Mouse (Mus musculus) forebrain, embryonic 15.5 days (tissue): ENCODE results near the gene Rnf145. TPM values are rescaled to one million over a fixed set of nuclear protein-coding genes. Genes with fewer than 3 reads are reported as not detected.

ENCODE experiments used
- ATAC-seq: fragments of 200-750 bp; cut with Nextera tagmentation; replicated peaks from 2 replicates; pipeline ENCODE4 v1.8.0; 2017; ENCODE audit warnings: mild to moderate bottlenecking, moderate TSS enrichment, moderate library complexity
- H3K27ac ChIP-seq: fragments of 300-500 bp; sonication (generic); replicated peaks from 2 replicates; pipeline ENCODE4 v1.5.1; 2015; ENCODE audit warnings: mild to moderate bottlenecking, inconsistent platforms
- H3K27me3 ChIP-seq: fragments of 300-500 bp; sonication (generic); 2 replicates; pipeline ENCODE4 v1.6.1; 2015; ENCODE audit warnings: inconsistent platforms
- H3K36me3 ChIP-seq: fragments of 300-500 bp; sonication (generic); 2 replicates; pipeline ENCODE4 v1.6.1; 2015; ENCODE audit warnings: mild to moderate bottlenecking, inconsistent platforms
- H3K4me1 ChIP-seq: fragments of 300-500 bp; sonication (generic); 2 replicates; pipeline ENCODE4 v1.6.1; 2015; ENCODE audit warnings: inconsistent platforms
- H3K4me2 ChIP-seq: fragments of 300-500 bp; sonication (generic); replicated peaks from 2 replicates; pipeline ENCODE4 v1.6.1; 2015; ENCODE audit warnings: mild to moderate bottlenecking, inconsistent platforms
- H3K4me3 ChIP-seq: fragments of 300-500 bp; sonication (generic); 2 replicates; pipeline ENCODE4 v1.5.1; 2015; ENCODE audit warnings: mild to moderate bottlenecking, inconsistent platforms
- H3K9ac ChIP-seq: fragments of 300-500 bp; sonication (generic); replicated peaks from 2 replicates; pipeline ENCODE4 v1.6.1; 2015; ENCODE audit warnings: mild to moderate bottlenecking, inconsistent platforms
- H3K9me3 ChIP-seq: fragments of 300-500 bp; sonication (generic); 2 replicates; pipeline ENCODE4 v1.6.1; 2016; ENCODE audit warnings: inconsistent platforms
- WGBS: fragments of 180-500 bp; shearing (Covaris S2); methylation state at CpG from one replicate; pipeline ENCODE4 v1.1.7; 2015; ENCODE audit warnings: mixed read lengths; 5-methylcytosine and 5-hydroxymethylcytosine counted together
- polyA plus RNA-seq: library from polyadenylated mRNA; unstranded; fragments of >200 nt; fragmentation: Nextera tagmentation; extraction: Ambion mirVana; gene quantifications from 2 replicates; pipeline ENCODE4 v1.2.1, GENCODE M21; 2015

Rnf145 gene
- polyA plus RNA-seq, 1 experiment from 2014 or later, result 96.6 TPM

DNA sequence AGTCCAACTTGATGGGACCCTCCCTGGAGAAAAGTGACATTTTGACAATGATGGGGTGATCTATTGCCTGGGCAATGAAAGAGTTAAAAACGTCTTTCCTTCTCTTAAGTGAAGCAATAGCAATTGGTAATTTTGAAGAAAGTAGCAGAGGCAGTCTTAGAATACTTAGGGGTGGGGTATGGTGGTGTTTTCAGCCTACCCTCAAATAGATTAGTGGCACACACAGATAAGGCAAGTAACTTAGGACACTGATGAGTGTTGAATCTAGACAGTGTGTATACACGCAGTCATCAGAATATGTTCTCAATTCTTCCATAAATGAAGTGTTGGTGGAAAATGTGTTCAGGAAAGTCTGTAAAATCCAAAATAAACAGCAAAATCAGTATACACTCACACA lies 5.7 kb upstream of the Rnf145 start:
- no peaks in the 10 kb centered on the region for H3K9me3 ChIP-seq
- H3K9ac ChIP-seq, result no peak overlapping the region
- no peak overlapping the region for H3K4me3 ChIP-seq
- WGBS, result 63% methylated on average over 2 of the region's 2 CpGs
- no peaks in the 10 kb centered on the region for H3K27me3 ChIP-seq
- no peak for ATAC-seq
- no peak overlapping the region for H3K27ac ChIP-seq
- H3K4me2 ChIP-seq, result no peak overlapping the region
- H3K4me1 ChIP-seq, result peaks cover 2% of the 10 kb centered on the region; the same call in 1 of the 2 replicates
- no peaks in the 10 kb centered on the region for H3K36me3 ChIP-seq

GRCm38 (mm10) chr11:44514666-44515065 lies 4.1 kb upstream of the Rnf145 start:
- Histone ChIP-seq H3K36me3 (no peaks in the 10 kb centered on the region), H3K4me2 (no peak overlapping the region), H3K27ac (no peak overlapping the region), H3K4me3 (no peak overlapping the region), H3K9ac (no peak overlapping the region), H3K27me3 (no peaks in the 10 kb centered on the region), H3K9me3 (no peaks in the 10 kb centered on the region), H3K4me1 (peaks cover 4% of the 10 kb centered on the region; the same call in 1 of the 2 replicates)
- WGBS, result 59% methylated on average over 2 of the region's 2 CpGs
- no peak for ATAC-seq

- Histone ChIP-seq H3K9ac (no peak overlapping the region), H3K4me2 (no peak overlapping the region), H3K27ac (no peak overlapping the region), H3K4me3 (no peak overlapping the region), H3K36me3 (no peaks in the 10 kb centered on the region), H3K9me3 (no peaks in the 10 kb centered on the region), H3K4me1 (peaks cover 15% of the 10 kb centered on the region), H3K27me3 (no peaks in the 10 kb centered on the region)
- no peak for ATAC-seq
- WGBS, result 10% methylated on average over 1 of the region's 1 CpGs
These were observed 2.4 kb upstream of the Rnf145 start for GRCm38 (mm10) chr11:44516362-44516761.

- no peaks in the 10 kb centered on the region for H3K27me3 ChIP-seq
- WGBS, result 41% methylated on average over 6 of the region's 6 CpGs
- no peaks in the 10 kb centered on the region for H3K36me3 ChIP-seq
- H3K27ac ChIP-seq, result peak overlapping the region; percentile 94
- H3K9ac ChIP-seq, result peak overlapping the region; percentile 94; the same call in 1 of the 2 replicates
- ATAC-seq, result 0 out of 2 replicates have a peak, but pooled peaks have one; percentile 0
- H3K4me2 ChIP-seq, result peak overlapping the region; percentile 74
- H3K9me3 ChIP-seq, result no peaks in the 10 kb centered on the region
- H3K4me3 ChIP-seq, result peak overlapping the region; percentile 99
- H3K4me1 ChIP-seq, result peaks cover 20% of the 10 kb centered on the region
These were observed 1.0 kb upstream of the Rnf145 start for GRCm38 (mm10) chr11:44517561-44518280.

DNA sequence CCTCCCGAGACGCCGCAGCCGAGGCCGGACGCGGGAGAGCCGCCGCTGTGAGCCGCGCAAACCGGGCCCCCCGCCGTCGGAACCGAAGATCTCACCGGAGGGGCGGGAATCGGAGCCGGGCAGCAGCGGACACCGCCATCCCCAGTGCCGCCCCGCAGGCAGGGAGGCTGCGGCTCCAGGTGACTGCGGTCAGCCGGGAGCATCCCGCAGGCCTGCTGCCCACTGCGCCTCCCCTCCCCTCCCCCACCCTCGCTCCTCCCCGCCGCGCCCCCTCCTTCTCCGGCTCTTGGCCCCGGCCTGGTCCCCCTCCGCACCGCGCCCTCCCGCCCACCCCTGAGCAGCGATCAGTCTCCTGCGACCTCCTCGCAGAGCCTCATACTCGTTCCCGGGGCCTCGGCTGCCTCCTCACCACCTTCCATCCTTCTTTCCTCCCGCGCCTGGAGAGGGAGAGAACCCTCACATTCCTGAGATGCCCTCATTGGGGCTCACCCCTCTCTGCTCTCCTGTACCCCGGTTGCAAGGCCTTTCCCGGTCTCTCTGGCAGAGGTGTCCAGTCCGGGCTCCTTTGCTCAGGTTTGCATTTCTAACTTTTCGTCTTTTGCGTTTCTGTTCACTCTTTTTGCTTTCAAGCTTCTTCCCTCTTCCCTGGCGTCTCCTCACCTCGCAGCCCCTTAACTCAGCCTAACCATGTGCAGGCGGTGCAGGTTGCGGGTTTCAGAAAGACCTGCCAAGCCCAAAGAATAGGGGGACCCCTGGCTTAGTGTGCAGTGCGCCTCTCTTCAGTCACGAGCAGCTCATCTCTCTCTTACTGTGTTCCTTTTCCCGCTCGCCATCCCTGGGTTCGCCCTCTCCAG lies 559 bp downstream of the Rnf145 start:
- H3K4me3 ChIP-seq, result peak overlapping the region; percentile 99
- peak overlapping the region; percentile 74 for H3K4me2 ChIP-seq
- peak overlapping the region; percentile 94 for H3K9ac ChIP-seq
- peak overlapping the region; percentile 94 for H3K27ac ChIP-seq
- no peaks in the 10 kb centered on the region for H3K9me3 ChIP-seq
- no peaks in the 10 kb centered on the region for H3K36me3 ChIP-seq
- no peaks in the 10 kb centered on the region for H3K27me3 ChIP-seq
- ATAC-seq, result peak; percentile 71
- WGBS, result 1% methylated on average over 51 of the region's 61 CpGs
- peaks cover 31% of the 10 kb centered on the region for H3K4me1 ChIP-seq

DNA sequence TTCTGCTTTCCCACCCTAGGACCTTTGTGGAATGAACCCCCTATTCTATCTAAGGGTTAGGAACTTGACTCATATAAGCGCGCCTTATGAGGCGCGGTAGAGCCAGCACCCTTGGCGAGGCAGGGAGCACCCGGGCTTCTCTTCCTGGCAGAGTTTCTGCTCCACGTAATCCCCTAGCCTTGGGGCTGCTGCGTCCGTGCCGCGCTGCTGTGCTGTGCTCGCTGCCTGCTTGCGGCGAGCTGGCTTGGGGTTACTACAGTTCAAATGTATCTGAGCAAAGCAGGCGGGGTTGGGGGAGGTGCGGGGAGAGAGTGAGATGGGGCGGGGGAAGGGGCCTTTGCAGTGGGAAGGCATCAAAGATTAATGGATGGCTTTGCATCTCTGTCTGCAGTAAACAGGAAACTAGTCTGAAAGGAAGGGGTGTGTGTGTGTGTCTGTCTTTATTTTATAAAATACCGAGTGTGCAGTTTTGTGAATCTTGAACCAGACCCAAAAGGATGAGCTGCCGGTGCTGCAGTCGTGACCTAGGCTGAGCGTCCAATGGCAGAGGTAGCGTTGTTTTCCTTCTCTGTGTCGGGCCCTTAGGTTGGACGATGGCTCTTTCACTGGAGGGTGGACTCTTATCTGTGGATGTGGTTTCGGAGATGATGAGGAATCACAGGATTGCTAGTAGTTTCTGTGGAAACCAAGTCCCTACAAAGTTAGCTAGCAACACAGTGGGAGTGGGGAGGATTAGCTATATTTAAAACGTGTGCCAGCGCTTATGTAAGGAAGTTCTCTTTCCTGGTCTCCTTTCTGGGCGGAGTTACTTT lies 1.4 kb downstream of the Rnf145 start:
- Histone ChIP-seq H3K4me2 (peak overlapping the region; percentile 74), H3K27me3 (no peaks in the 10 kb centered on the region), H3K9me3 (no peaks in the 10 kb centered on the region), H3K9ac (peak overlapping the region; percentile 94), H3K27ac (peak overlapping the region; percentile 94), H3K4me1 (peaks cover 31% of the 10 kb centered on the region), H3K4me3 (peak overlapping the region; percentile 99), H3K36me3 (peaks cover 4% of the 10 kb centered on the region)
- ATAC-seq, result peak; percentile 78
- under 1% methylated on average over 28 of the region's 28 CpGs for WGBS

- peaks cover 16% of the 10 kb centered on the region for H3K36me3 ChIP-seq
- no peak overlapping the region for H3K4me3 ChIP-seq
- no peaks in the 10 kb centered on the region for H3K27me3 ChIP-seq
- 74% methylated on average over 5 of the region's 5 CpGs for WGBS
- no peaks in the 10 kb centered on the region for H3K9me3 ChIP-seq
- H3K4me2 ChIP-seq, result no peak overlapping the region
- no peak overlapping the region for H3K27ac ChIP-seq
- no peak overlapping the region for H3K9ac ChIP-seq
- ATAC-seq, result no peak
- peaks cover 31% of the 10 kb centered on the region for H3K4me1 ChIP-seq
These were observed 3.8 kb downstream of the Rnf145 start for GRCm38 (mm10) chr11:44522594-44522993.

DNA sequence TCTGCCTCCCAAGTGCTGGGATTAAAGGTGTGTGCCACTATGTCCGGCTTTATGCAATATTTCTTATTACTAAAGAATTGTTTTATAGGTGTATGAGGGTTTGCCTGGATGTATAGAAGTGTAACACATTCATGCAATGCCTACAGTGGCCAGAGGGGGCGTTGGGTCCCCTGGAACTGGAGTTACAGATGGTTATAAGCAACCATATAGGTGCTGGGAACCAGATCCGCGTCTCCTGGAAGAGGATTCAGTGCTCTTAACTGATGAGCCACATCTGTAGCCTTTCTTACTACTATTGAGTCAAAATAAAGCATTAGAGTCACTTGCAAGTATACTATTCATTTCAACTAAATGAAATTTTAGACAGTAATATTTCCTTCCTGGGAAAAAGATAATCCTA lies 7.0 kb downstream of the Rnf145 start:
- Histone ChIP-seq H3K4me3 (no peak overlapping the region), H3K27me3 (no peaks in the 10 kb centered on the region), H3K9me3 (no peaks in the 10 kb centered on the region), H3K4me1 (peaks cover 22% of the 10 kb centered on the region), H3K36me3 (peaks cover 19% of the 10 kb centered on the region), H3K27ac (no peak overlapping the region), H3K4me2 (no peak overlapping the region), H3K9ac (no peak overlapping the region)
- 80% methylated on average over 4 of the region's 4 CpGs for WGBS
- no peak for ATAC-seq

DNA sequence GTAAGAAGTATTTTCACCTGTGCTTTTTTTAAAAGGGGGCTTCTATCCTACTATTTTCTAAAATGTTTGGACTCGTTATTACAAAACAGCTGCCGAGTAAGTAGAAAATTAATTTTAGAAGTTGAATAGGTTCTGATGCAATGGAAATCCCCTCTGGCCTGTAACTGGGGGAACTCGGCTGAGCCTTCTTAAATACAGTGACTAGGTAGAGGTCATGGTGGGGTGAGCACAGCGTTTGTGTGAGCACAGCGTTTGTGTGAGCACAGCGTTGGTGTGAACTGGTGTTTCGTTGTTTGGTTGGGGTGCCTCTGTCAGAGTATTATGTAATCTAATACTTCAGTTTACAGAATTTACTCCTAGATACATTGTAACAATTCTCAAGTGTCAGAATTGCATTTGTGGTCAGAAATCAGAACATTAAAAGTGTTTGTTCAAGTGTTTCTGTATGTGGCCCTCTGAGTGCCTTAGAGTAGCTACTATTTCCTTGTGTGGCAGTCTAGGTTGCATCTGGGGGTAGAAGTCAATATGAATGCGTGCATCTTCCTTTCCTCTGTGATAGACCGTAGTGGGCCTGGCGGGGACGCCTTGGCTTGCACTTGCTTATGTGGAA lies 8.0 kb downstream of the Rnf145 start:
- H3K4me3 ChIP-seq, result no peak overlapping the region
- H3K27ac ChIP-seq, result no peak overlapping the region
- peaks cover 27% of the 10 kb centered on the region for H3K36me3 ChIP-seq
- ATAC-seq, result no peak
- H3K4me2 ChIP-seq, result no peak overlapping the region
- H3K4me1 ChIP-seq, result peaks cover 12% of the 10 kb centered on the region
- 96% methylated on average over 11 of the region's 11 CpGs for WGBS
- no peak overlapping the region for H3K9ac ChIP-seq
- H3K9me3 ChIP-seq, result no peaks in the 10 kb centered on the region
- H3K27me3 ChIP-seq, result no peaks in the 10 kb centered on the region

GRCm38 (mm10) chr11:44528560-44529199 lies 9.9 kb downstream of the Rnf145 start:
- peaks cover 7% of the 10 kb centered on the region; the same call in 1 of the 2 replicates for H3K4me1 ChIP-seq
- H3K9me3 ChIP-seq, result no peaks in the 10 kb centered on the region
- H3K4me2 ChIP-seq, result no peak overlapping the region
- ATAC-seq, result no peak
- no peak overlapping the region for H3K4me3 ChIP-seq
- WGBS, result 93% methylated on average over 14 of the region's 14 CpGs
- H3K9ac ChIP-seq, result no peak overlapping the region
- no peak overlapping the region for H3K27ac ChIP-seq
- no peaks in the 10 kb centered on the region for H3K27me3 ChIP-seq
- peaks cover 42% of the 10 kb centered on the region for H3K36me3 ChIP-seq

DNA sequence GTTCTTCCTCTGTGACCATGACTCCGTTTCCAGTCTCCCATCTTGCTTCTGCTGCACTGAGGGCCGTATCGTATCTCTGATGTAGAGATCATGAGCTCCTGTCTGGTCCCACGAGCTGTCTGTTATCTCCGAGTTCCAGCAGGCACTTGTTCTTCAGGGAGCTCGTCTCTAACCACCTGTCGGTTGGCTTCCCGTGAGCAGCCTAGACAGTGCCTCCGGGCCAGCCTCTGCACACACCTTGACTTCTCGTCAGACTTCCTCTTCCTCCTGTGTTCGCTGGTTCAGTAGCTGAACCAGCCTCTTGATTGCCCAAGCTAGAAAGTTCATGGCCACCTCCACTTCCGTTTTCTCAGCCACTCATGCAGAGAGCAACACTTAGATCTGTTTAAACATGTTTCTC lies 10.4 kb downstream of the Rnf145 start:
- no peak overlapping the region for H3K4me2 ChIP-seq
- peaks cover 42% of the 10 kb centered on the region for H3K36me3 ChIP-seq
- no peak for ATAC-seq
- 94% methylated on average over 12 of the region's 12 CpGs for WGBS
- no peak overlapping the region for H3K4me3 ChIP-seq
- 0 out of 2 replicates have a peak, but pooled peaks cover 2% of the 10 kb centered on the region for H3K4me1 ChIP-seq
- no peak overlapping the region for H3K9ac ChIP-seq
- H3K27me3 ChIP-seq, result no peaks in the 10 kb centered on the region
- H3K9me3 ChIP-seq, result no peaks in the 10 kb centered on the region
- H3K27ac ChIP-seq, result no peak overlapping the region
